Mouse (Mus musculus) brain, embryonic 14.5 days (tissue): ENCODE measurements around the gene Dph2.

Source experiments
- CTCF ChIP-seq: fragments of 200-500 bp; IDR thresholded peaks from 2 replicates; pipeline ENCODE4 v1.5.1; 2012; ENCODE audit warnings: inconsistent platforms, mild to moderate bottlenecking, moderate library complexity, borderline replicate concordance; ENCODE audit not compliant: insufficient read depth, insufficient read length; ENCODE audit errors: extremely low read depth
- POLR2A ChIP-seq: fragments of 200-500 bp; IDR thresholded peaks from 2 replicates; pipeline ENCODE4 v1.6.1; 2012; ENCODE audit warnings: mild to moderate bottlenecking, inconsistent platforms, borderline replicate concordance; ENCODE audit not compliant: poor library complexity, insufficient read depth, insufficient read length, severe bottlenecking; ENCODE audit errors: extremely low read depth

GRCm38 (mm10) chr4:117934081-117934480 is 42.2 kb upstream of the Dph2 start:
- TF ChIP-seq CTCF (no peak), POLR2A (no peak)
